Mouse (Mus musculus): ENCODE results near the gene Sgcg. TPM values are rescaled to one million over a fixed set of nuclear protein-coding genes. Genes with fewer than 3 reads are reported as not detected.
A peak's percentile ranks its signal among the peaks of the same experiment; 100 is the strongest.

Gene Sgcg
- polyA plus RNA-seq, 1 experiment from 2014 or later, result 0.45 TPM

DNA sequence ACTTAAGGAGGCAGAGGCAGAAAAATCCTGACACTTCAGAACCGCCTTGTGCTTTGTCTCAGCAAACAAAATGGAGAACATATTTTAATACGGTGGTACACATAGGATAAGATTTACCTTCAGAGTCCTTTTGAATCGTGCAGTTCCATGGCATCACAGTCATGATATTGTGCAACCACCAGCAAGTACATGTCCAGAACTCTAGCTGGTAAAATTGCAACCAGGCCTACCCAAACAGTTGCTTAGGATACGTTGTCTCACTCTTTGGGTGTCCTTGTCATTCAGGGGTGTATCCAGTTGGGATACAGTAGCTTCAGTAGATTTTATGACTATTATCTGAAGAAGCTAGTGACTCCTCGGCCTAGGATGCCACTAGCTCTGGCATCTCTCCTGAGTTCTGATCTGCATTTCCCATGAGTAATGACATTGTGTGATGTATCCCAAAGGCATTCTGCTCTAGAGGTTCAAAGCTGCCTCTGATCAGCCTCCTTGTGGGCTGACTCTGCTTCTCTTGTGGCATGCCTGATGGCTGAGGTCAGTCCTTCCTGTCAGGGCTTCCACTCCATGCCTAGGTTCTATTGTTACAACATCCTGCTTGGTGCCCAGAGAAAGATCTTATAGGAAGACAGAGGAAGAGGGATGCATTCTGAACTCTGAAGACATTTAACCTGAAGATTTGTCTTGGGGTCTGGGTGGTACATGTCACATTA, 86.9 kb downstream of the Sgcg start:
- no peak overlapping the region for H3K27ac ChIP-seq (ENCODE audit: low read depth)

More for the DNA sequence above, 86.9 kb downstream of the Sgcg start:
- 83% methylated on average over 5 of the region's 5 CpGs for WGBS
- ATAC-seq (ENCODE audit: insufficient read depth), result no peak
- Histone ChIP-seq H3K4me2 (no peak overlapping the region), H3K27me3 (ENCODE audit: insufficient read depth, low read length) (0 out of 2 replicates have a peak, but pooled peaks cover 3% of the 10 kb centered on the region), H3K4me3 (ENCODE audit: low read depth, low read length) (no peak overlapping the region), H3K4me1 (ENCODE audit: insufficient read depth) (peaks cover 3% of the 10 kb centered on the region; the same call in 1 of the 2 replicates), H3K36me3 (ENCODE audit: insufficient read depth) (no peaks in the 10 kb centered on the region), H3K9me3 (ENCODE audit: low read depth, low read length) (no peaks in the 10 kb centered on the region), H3K9ac (no peak overlapping the region)
- no peak for TF ChIP-seq CTCF (IDR thresholded peaks at IDR 0.05; ENCODE audit: low read depth)
- peak; percentile 44 for DNase-seq

Other genes starting within 250 kb of the Sgcg start
- gene Tnfrsf19, start 212.0 kb downstream of the Sgcg start, polyA plus RNA-seq (2014; fragmentation: Nextera tagmentation; extraction: Ambion mirVana), result 148 and 159 TPM in 2 replicates
- gene Sacs, start 120.0 kb downstream of the Sgcg start, polyA plus RNA-seq (2014; fragmentation: Nextera tagmentation; extraction: Ambion mirVana), result 3.6 and 3.8 TPM in 2 replicates
- 0.43 and 0.78 TPM in 2 replicates for gene Arl11, start 51.3 kb upstream of the Sgcg start, polyA plus RNA-seq (2014; fragmentation: Nextera tagmentation; extraction: Ambion mirVana)
- gene Ebpl, start 101.9 kb upstream of the Sgcg start, polyA plus RNA-seq (2014; fragmentation: Nextera tagmentation; extraction: Ambion mirVana), result 8.8 and 9.4 TPM in 2 replicates
- 59.0 and 62.3 TPM in 2 replicates for gene Kpna3, start 181.4 kb upstream of the Sgcg start, polyA plus RNA-seq (2014; fragmentation: Nextera tagmentation; extraction: Ambion mirVana)